Mouse (Mus musculus) kidney, embryonic 14.5 days (tissue): ENCODE results near the gene Trpd52l3. TPM values are rescaled to one million over a fixed set of nuclear protein-coding genes. Genes with fewer than 3 reads are reported as not detected.

Experiments used
- ATAC-seq: fragments of 200-750 bp; cut with Nextera tagmentation; 2 replicates; pipeline ENCODE4 v1.8.0; 2017; ENCODE audit warnings: moderate number of reproducible peaks, mild to moderate bottlenecking, moderate TSS enrichment, moderate library complexity; ENCODE audit not compliant: low FRiP score, low TSS enrichment
- H3K27ac ChIP-seq: fragments of 300-500 bp; sonication (generic); 2 replicates; pipeline ENCODE4 v1.5.1; 2014; ENCODE audit warnings: low read depth, mild to moderate bottlenecking, low read length, moderate library complexity, mixed read lengths
- H3K27me3 ChIP-seq: fragments of 300-500 bp; sonication (generic); 2 replicates; pipeline ENCODE4 v1.6.1; 2014; ENCODE audit warnings: mild to moderate bottlenecking, low read length; ENCODE audit not compliant: control insufficient read depth, insufficient read depth
- H3K36me3 ChIP-seq: fragments of 300-500 bp; sonication (generic); 2 replicates; pipeline ENCODE4 v1.6.1; 2014; ENCODE audit warnings: low read length, mixed read lengths; ENCODE audit not compliant: control insufficient read depth, insufficient read depth
- H3K4me1 ChIP-seq: fragments of 300-500 bp; sonication (generic); 2 replicates; pipeline ENCODE4 v1.6.1; 2014; ENCODE audit warnings: low read length, mixed read lengths; ENCODE audit not compliant: control insufficient read depth, insufficient read depth
- H3K4me2 ChIP-seq: fragments of 300-500 bp; sonication (generic); replicated peaks from 2 replicates; pipeline ENCODE4 v1.6.1; 2014; ENCODE audit warnings: low read depth, mild to moderate bottlenecking, low read length
- H3K4me3 ChIP-seq: fragments of 300-500 bp; sonication (generic); 2 replicates; pipeline ENCODE4 v1.5.1; 2014; ENCODE audit warnings: mild to moderate bottlenecking, low read length
- H3K9ac ChIP-seq: fragments of 300-500 bp; sonication (generic); 2 replicates; pipeline ENCODE4 v1.6.1; 2014; ENCODE audit warnings: low read depth, mild to moderate bottlenecking, low read length, moderate library complexity
- H3K9me3 ChIP-seq: fragments of 300-500 bp; sonication (generic); 2 replicates; pipeline ENCODE4 v1.6.1; 2016; ENCODE audit warnings: low read length; ENCODE audit not compliant: control insufficient read depth
- WGBS: fragments of 180-500 bp; shearing (Covaris S2); extraction: QIAGEN DNeasy Blood & Tissue Kit; methylation state at CpG from one replicate; pipeline ENCODE4 v1.1.7; 2014; 5-methylcytosine and 5-hydroxymethylcytosine counted together
- polyA plus RNA-seq: library from polyadenylated mRNA; unstranded; fragments of >200 nt; fragmentation: Nextera tagmentation; extraction: Ambion mirVana; gene quantifications from 2 replicates; pipeline ENCODE4 v1.2.1, GENCODE M21; 2014

Gene Trpd52l3
- polyA plus RNA-seq, 1 experiment from 2014 or later, result not detected

GRCm38 (mm10) chr19:30043691-30044090, 40.1 kb downstream of the Trpd52l3 start:
- no peak overlapping the region for H3K27ac ChIP-seq
- H3K4me1 ChIP-seq, result no peaks in the 10 kb centered on the region
- 97% methylated on average over 2 of the region's 2 CpGs for WGBS
- no peaks in the 10 kb centered on the region for H3K27me3 ChIP-seq
- no peak for ATAC-seq
- 0 out of 2 replicates have a peak, but pooled peaks cover 3% of the 10 kb centered on the region for H3K9me3 ChIP-seq
- H3K9ac ChIP-seq, result no peak overlapping the region
- H3K36me3 ChIP-seq, result peaks cover 46% of the 10 kb centered on the region
- H3K4me3 ChIP-seq, result no peak overlapping the region
- no peak overlapping the region for H3K4me2 ChIP-seq

GRCm38 (mm10) chr19:30044630-30045029, 41.0 kb downstream of the Trpd52l3 start:
- ATAC-seq, result no peak
- 0 out of 2 replicates have a peak, but pooled peaks cover 3% of the 10 kb centered on the region for H3K9me3 ChIP-seq
- no peaks in the 10 kb centered on the region for H3K4me1 ChIP-seq
- WGBS, result 87% methylated on average over 1 of the region's 1 CpGs
- H3K4me2 ChIP-seq, result no peak overlapping the region
- H3K9ac ChIP-seq, result no peak overlapping the region
- no peak overlapping the region for H3K27ac ChIP-seq
- H3K27me3 ChIP-seq, result no peaks in the 10 kb centered on the region
- no peak overlapping the region for H3K4me3 ChIP-seq
- peaks cover 40% of the 10 kb centered on the region for H3K36me3 ChIP-seq

- no peak overlapping the region for H3K4me3 ChIP-seq
- no peaks in the 10 kb centered on the region for H3K4me1 ChIP-seq
- 0 out of 2 replicates have a peak, but pooled peaks cover 3% of the 10 kb centered on the region for H3K9me3 ChIP-seq
- no peak overlapping the region for H3K27ac ChIP-seq
- no peak overlapping the region for H3K4me2 ChIP-seq
- 76% methylated on average over 1 of the region's 1 CpGs for WGBS
- no peak for ATAC-seq
- no peaks in the 10 kb centered on the region for H3K27me3 ChIP-seq
- H3K9ac ChIP-seq, result no peak overlapping the region
- peaks cover 40% of the 10 kb centered on the region for H3K36me3 ChIP-seq
Observed at GRCm38 (mm10) chr19:30045857-30046256, 42.3 kb downstream of the Trpd52l3 start.

- Histone ChIP-seq H3K27ac (no peak overlapping the region), H3K4me3 (no peak overlapping the region), H3K4me1 (no peaks in the 10 kb centered on the region), H3K9ac (no peak overlapping the region), H3K36me3 (peaks cover 18% of the 10 kb centered on the region), H3K4me2 (no peak overlapping the region), H3K27me3 (no peaks in the 10 kb centered on the region), H3K9me3 (no peaks in the 10 kb centered on the region)
- 89% methylated on average over 2 of the region's 2 CpGs for WGBS
- no peak for ATAC-seq
Observed at GRCm38 (mm10) chr19:30050584-30050983, 47.0 kb downstream of the Trpd52l3 start.

GRCm38 (mm10) chr19:30051479-30051878, 47.9 kb downstream of the Trpd52l3 start:
- Histone ChIP-seq H3K4me1 (no peaks in the 10 kb centered on the region), H3K9ac (no peak overlapping the region), H3K4me3 (no peak overlapping the region), H3K36me3 (peaks cover 17% of the 10 kb centered on the region), H3K4me2 (no peak overlapping the region), H3K9me3 (no peaks in the 10 kb centered on the region), H3K27ac (no peak overlapping the region), H3K27me3 (no peaks in the 10 kb centered on the region)
- no peak for ATAC-seq
- 85% methylated on average over 3 of the region's 3 CpGs for WGBS

- Histone ChIP-seq H3K27me3 (no peaks in the 10 kb centered on the region), H3K27ac (no peak overlapping the region), H3K4me1 (no peaks in the 10 kb centered on the region), H3K9ac (no peak overlapping the region), H3K36me3 (peaks cover 10% of the 10 kb centered on the region; the same call in 1 of the 2 replicates), H3K9me3 (no peaks in the 10 kb centered on the region), H3K4me3 (no peak overlapping the region), H3K4me2 (no peak overlapping the region)
- WGBS, result 93% methylated on average over 2 of the region's 2 CpGs
- no peak for ATAC-seq
Observed at GRCm38 (mm10) chr19:30054218-30054617, 50.6 kb downstream of the Trpd52l3 start.

Other genes with a start within 250 kb of the Trpd52l3 start
- gene 9930021J03Rik, start 197.8 kb upstream of the Trpd52l3 start, polyA plus RNA-seq, result 10.5 and 11.5 TPM in 2 replicates
- gene Ranbp6, start 190.8 kb upstream of the Trpd52l3 start, polyA plus RNA-seq, result 10.2 and 22.4 TPM in 2 replicates
- 28.0 and 28.3 TPM in 2 replicates for gene Il33, start 78.7 kb upstream of the Trpd52l3 start, polyA plus RNA-seq
- gene Uhrf2, start 26.7 kb downstream of the Trpd52l3 start, polyA plus RNA-seq, result 75.9 and 101 TPM in 2 replicates
- 7.6 and 15.4 TPM in 2 replicates for gene Gldc, start 171.6 kb downstream of the Trpd52l3 start, polyA plus RNA-seq
- gene Mbl2, start 229.2 kb downstream of the Trpd52l3 start, polyA plus RNA-seq, result not detected in 2 replicates